Mouse (Mus musculus): ENCODE data around the gene Afap1.

Afap1 gene

GRCm38 (mm10) chr5:35898994-35899393 is 5.9 kb downstream of the Afap1 start:
- DNase-seq, result no peak

- DNase-seq, result no peak
Observed at GRCm38 (mm10) chr5:35900401-35901225, 7.5 kb downstream of the Afap1 start.

- DNase-seq, result no peak
Observed at GRCm38 (mm10) chr5:35901226-35901809, 8.2 kb downstream of the Afap1 start.

- no peak for DNase-seq
Observed at GRCm38 (mm10) chr5:35903456-35903855, 10.3 kb downstream of the Afap1 start.

- DNase-seq, result no peak
Observed at GRCm38 (mm10) chr5:35905283-35905682, 12.2 kb downstream of the Afap1 start.

GRCm38 (mm10) chr5:35907090-35907489 is 14.0 kb downstream of the Afap1 start:
- no peak for DNase-seq

- DNase-seq, result no peak
Observed at GRCm38 (mm10) chr5:35907633-35908426, 14.7 kb downstream of the Afap1 start.

GRCm38 (mm10) chr5:35908626-35909443 is 15.7 kb downstream of the Afap1 start:
- peak; percentile 31 for DNase-seq

- DNase-seq, result no peak
Observed at GRCm38 (mm10) chr5:35915629-35916300, 22.6 kb downstream of the Afap1 start.

- no peak for DNase-seq
Observed at GRCm38 (mm10) chr5:35916666-35917065, 23.5 kb downstream of the Afap1 start.

- no peak for DNase-seq
Observed at GRCm38 (mm10) chr5:35918387-35918786, 25.3 kb downstream of the Afap1 start.

GRCm38 (mm10) chr5:35920076-35920475 is 27.0 kb downstream of the Afap1 start:
- DNase-seq, result no peak

- no peak for DNase-seq
Observed at GRCm38 (mm10) chr5:35920557-35920956, 27.4 kb downstream of the Afap1 start.

- DNase-seq, result no peak
Observed at GRCm38 (mm10) chr5:35921141-35921540, 28.0 kb downstream of the Afap1 start.

GRCm38 (mm10) chr5:35921595-35922254 is 28.6 kb downstream of the Afap1 start:
- no peak for DNase-seq

- DNase-seq, result no peak
Observed at GRCm38 (mm10) chr5:35923448-35923847, 30.3 kb downstream of the Afap1 start.

GRCm38 (mm10) chr5:35925171-35925634 is 32.1 kb downstream of the Afap1 start:
- DNase-seq, result no peak

GRCm38 (mm10) chr5:35926511-35926910 is 33.4 kb downstream of the Afap1 start:
- no peak for DNase-seq

- DNase-seq, result no peak
Observed at GRCm38 (mm10) chr5:35931296-35931695, 38.2 kb downstream of the Afap1 start.

- DNase-seq, result no peak
Observed at GRCm38 (mm10) chr5:35933059-35933458, 39.9 kb downstream of the Afap1 start.

- no peak for DNase-seq
Observed at GRCm38 (mm10) chr5:35935939-35936338, 42.8 kb downstream of the Afap1 start.

Measured in thymus, postnatal 25 days (tissue).